Mouse (Mus musculus) NIH3T3 (cell line): ENCODE measurements around the gene Cend1.
"Not testable (repeated sequence)": the region's sequence is repeated elsewhere in the genome, so short reads cannot be mapped to it uniquely, and the experiment has no call there.

Experiments
- DNase-seq: peaks from one replicate; pipeline ENCODE4 v3.0.0-alpha.2; 2012; ENCODE audit warnings: low read depth

Cend1 gene

GRCm38 (mm10) chr7:141429840-141430584, 721 bp upstream of the Cend1 start:
- no peak for DNase-seq

- no peak for DNase-seq
Measured at GRCm38 (mm10) chr7:141428701-141429100, 590 bp downstream of the Cend1 start.

- DNase-seq: no peak
Measured at GRCm38 (mm10) chr7:141426948-141427730, 2.2 kb downstream of the Cend1 start.

- no peak for DNase-seq
Measured at GRCm38 (mm10) chr7:141423811-141424210, 5.5 kb downstream of the Cend1 start.

GRCm38 (mm10) chr7:141420030-141420702, 9.1 kb downstream of the Cend1 start:
- DNase-seq: no peak

GRCm38 (mm10) chr7:141418970-141419369, 10.3 kb downstream of the Cend1 start:
- peak; percentile 33 for DNase-seq

- no peak for DNase-seq
Measured at GRCm38 (mm10) chr7:141417731-141418681, 11.3 kb downstream of the Cend1 start.

- peak; percentile 18 for DNase-seq
Measured at GRCm38 (mm10) chr7:141416144-141416841, 13.0 kb downstream of the Cend1 start.

GRCm38 (mm10) chr7:141413809-141414584, 15.3 kb downstream of the Cend1 start, which contains the start of gene Gatd1:
TSS of gene Gatd1 (minus strand) at chr7:141414136.
- DNase-seq: peak; percentile 99

- peak; percentile 55 for DNase-seq
Measured at GRCm38 (mm10) chr7:141413331-141413730, 16.0 kb downstream of the Cend1 start.

- DNase-seq: no peak
Measured at GRCm38 (mm10) chr7:141411667-141412066, 17.6 kb downstream of the Cend1 start.

GRCm38 (mm10) chr7:141410631-141411030, 18.7 kb downstream of the Cend1 start:
- no peak for DNase-seq

GRCm38 (mm10) chr7:141408833-141409232, 20.5 kb downstream of the Cend1 start:
- DNase-seq: peak; percentile 92

- not testable (repeated sequence) for DNase-seq
Measured at GRCm38 (mm10) chr7:141407670-141408069, 21.6 kb downstream of the Cend1 start.

- DNase-seq: no peak
Measured at GRCm38 (mm10) chr7:141405466-141405865, 23.8 kb downstream of the Cend1 start.

GRCm38 (mm10) chr7:141403305-141403704, 26.0 kb downstream of the Cend1 start:
- peak; percentile 77 for DNase-seq

GRCm38 (mm10) chr7:141395348-141395747, 33.9 kb downstream of the Cend1 start:
- DNase-seq: no peak

- DNase-seq: peak; percentile 80
Measured at GRCm38 (mm10) chr7:141394771-141395170, 34.5 kb downstream of the Cend1 start.

- DNase-seq: no peak
Measured at GRCm38 (mm10) chr7:141394158-141394557, 35.1 kb downstream of the Cend1 start.
